Mouse (Mus musculus) heart, embryonic 14.5 days (tissue): ENCODE results near the gene Osbpl2. TPM values are rescaled to one million over a fixed set of nuclear protein-coding genes. Genes with fewer than 3 reads are reported as not detected.
A peak's percentile ranks its signal among the peaks of the same experiment; 100 is the strongest.

Source experiments
- ATAC-seq: fragments of 200-750 bp; cut with Nextera tagmentation; 2 replicates; pipeline ENCODE4 v1.8.0; 2017; ENCODE audit warnings: low read depth, moderate TSS enrichment; ENCODE audit not compliant: insufficient number of reproducible peaks, insufficient read depth, low FRiP score
- H3K27ac ChIP-seq, 2 experiments: fragments of 200-500 bp in 1 of 2; fragments of 300-500 bp in 1 of 2; sonication (generic) in 1 of 2; replicated peaks in 1 of 2; 2 replicates each; pipeline ENCODE4 v1.5.1; 2012 to 2014; ENCODE audit warnings: low read depth in 2 of 2, low read length in 2 of 2, control low read depth in 1 of 2, mild to moderate bottlenecking in 1 of 2, mixed read lengths in 1 of 2; ENCODE audit not compliant: control insufficient read depth in 1 of 2, insufficient read depth in 1 of 2
- H3K27me3 ChIP-seq: fragments of 300-500 bp; sonication (generic); 2 replicates; pipeline ENCODE4 v1.6.1; 2014; ENCODE audit warnings: mild to moderate bottlenecking, low read length, control low read depth; ENCODE audit not compliant: control insufficient read depth, insufficient read depth
- H3K36me3 ChIP-seq: fragments of 300-500 bp; sonication (generic); 2 replicates; pipeline ENCODE4 v1.6.1; 2014; ENCODE audit warnings: mild to moderate bottlenecking, control low read depth, low read length, mixed read lengths; ENCODE audit not compliant: control insufficient read depth, insufficient read depth
- H3K4me1 ChIP-seq, 2 experiments: fragments of 200-500 bp in 1 of 2; fragments of 300-500 bp in 1 of 2; sonication (generic) in 1 of 2; 2 replicates each; pipeline ENCODE4 v1.6.1; 2012 to 2014; ENCODE audit warnings: low read length in 2 of 2, control low read depth in 1 of 2, mixed read lengths in 1 of 2; ENCODE audit not compliant: control insufficient read depth in 2 of 2, insufficient read depth in 2 of 2
- H3K4me2 ChIP-seq: fragments of 300-500 bp; sonication (generic); 2 replicates; pipeline ENCODE4 v1.6.1; 2014; ENCODE audit warnings: mild to moderate bottlenecking, low read length
- H3K4me3 ChIP-seq, 2 experiments: fragments of 200-500 bp in 1 of 2; fragments of 300-500 bp in 1 of 2; sonication (generic) in 1 of 2; 2 replicates each; pipeline ENCODE4 v1.5.1; 2012 to 2014; ENCODE audit warnings: low read length in 2 of 2, mild to moderate bottlenecking in 2 of 2, control low read depth in 1 of 2, low read depth in 1 of 2, moderate library complexity in 1 of 2; ENCODE audit not compliant: control insufficient read depth in 1 of 2, insufficient read depth in 1 of 2
- H3K9ac ChIP-seq: fragments of 300-500 bp; sonication (generic); 2 replicates; pipeline ENCODE4 v1.6.1; 2014; ENCODE audit warnings: mild to moderate bottlenecking, low read length
- H3K9me3 ChIP-seq: fragments of 300-500 bp; sonication (generic); 2 replicates; pipeline ENCODE4 v1.6.1; 2016; ENCODE audit warnings: low read length, control low read depth; ENCODE audit not compliant: control insufficient read depth
- WGBS: fragments of 180-500 bp; shearing (Covaris S2); extraction: QIAGEN DNeasy Blood & Tissue Kit; methylation state at CpG from one replicate; pipeline ENCODE4 v1.1.7; 2014; 5-methylcytosine and 5-hydroxymethylcytosine counted together
- polyA plus RNA-seq: library from polyadenylated mRNA; unstranded; fragments of >200 nt; fragmentation: Nextera tagmentation; extraction: Ambion mirVana; gene quantifications from 2 replicates; pipeline ENCODE4 v1.2.1, GENCODE M21; 2014

The Osbpl2 gene
- polyA plus RNA-seq, 1 experiment from 2014 or later = 40.5 TPM

DNA sequence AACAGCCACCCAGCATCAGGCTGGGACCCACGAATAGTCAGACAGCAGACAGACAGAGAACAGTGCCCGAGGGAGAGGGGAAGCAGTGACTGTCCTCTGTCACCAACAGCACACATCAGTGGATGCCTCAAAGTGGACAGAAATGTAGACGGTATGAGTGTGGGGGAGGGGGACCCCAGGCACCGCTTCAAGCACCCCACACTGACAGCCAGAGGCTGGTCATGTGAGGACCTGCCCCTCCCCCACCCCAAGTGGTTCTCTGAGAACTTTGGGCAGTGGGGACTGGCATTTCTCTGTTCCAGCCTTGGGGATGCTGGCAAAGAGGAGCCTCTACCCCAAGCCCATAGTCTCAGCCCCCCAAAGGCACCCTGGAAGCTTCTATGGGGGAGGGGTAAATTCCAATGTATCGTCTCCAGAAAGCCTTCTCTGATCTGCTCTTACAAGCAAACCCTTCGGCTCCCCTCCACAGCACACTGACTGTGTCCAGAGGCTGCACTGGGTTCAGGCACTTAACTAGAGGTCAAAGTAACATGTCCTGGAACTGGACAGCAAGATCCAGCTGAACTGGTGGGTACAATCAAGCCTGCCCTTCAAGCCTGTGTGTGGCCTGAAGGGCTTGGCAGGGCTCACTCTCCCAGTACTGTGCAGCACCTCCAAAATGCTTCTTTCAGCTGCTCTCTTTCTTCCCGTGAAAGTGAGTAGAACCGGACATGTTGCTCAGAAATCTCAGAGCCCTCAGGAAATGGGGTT, 13.5 kb upstream of the Osbpl2 start:
- Histone ChIP-seq H3K4me2 (no peak overlapping the region), H3K9me3 (no peaks in the 10 kb centered on the region), H3K4me3 (no peak overlapping the region), H3K4me1 (peaks cover 6 to 15% of the 10 kb centered on the region in 2 experiments; a peak in 3 of 4 replicates), H3K9ac (no peak overlapping the region), H3K27ac (no peak overlapping the region), H3K27me3 (peaks cover 54% of the 10 kb centered on the region), H3K36me3 (no peaks in the 10 kb centered on the region)
- ATAC-seq = no peak
- WGBS = 29% methylated on average over 8 of the region's 8 CpGs

DNA sequence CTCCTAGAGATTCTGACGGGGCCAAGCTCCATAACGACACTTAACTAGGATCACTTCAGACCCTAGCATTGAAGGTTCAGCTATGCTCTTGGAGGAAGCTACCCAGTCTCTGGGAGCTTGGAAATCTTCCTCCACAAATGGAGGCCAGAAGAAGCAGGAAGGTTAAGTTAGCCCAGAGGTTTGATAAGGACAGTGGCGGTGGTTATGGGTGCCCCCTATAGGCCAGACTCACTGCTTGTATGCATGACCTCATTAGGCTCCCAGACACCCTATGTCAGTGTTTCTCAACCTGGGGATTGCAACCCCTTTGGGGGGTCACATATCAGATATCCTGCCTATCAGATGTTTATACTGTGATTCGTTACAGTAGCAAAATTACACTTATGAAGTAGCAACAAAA, 12.0 kb upstream of the Osbpl2 start:
- H3K9me3 ChIP-seq = no peaks in the 10 kb centered on the region
- H3K9ac ChIP-seq = no peak overlapping the region
- WGBS = 62% methylated on average over 4 of the region's 4 CpGs
- no peak overlapping the region for H3K4me3 ChIP-seq
- ATAC-seq = no peak
- peaks cover 39% of the 10 kb centered on the region for H3K27me3 ChIP-seq
- H3K27ac ChIP-seq = no peak overlapping the region
- H3K36me3 ChIP-seq = no peaks in the 10 kb centered on the region
- peaks cover 6 to 15% of the 10 kb centered on the region in 2 experiments; a peak in 3 of 4 replicates for H3K4me1 ChIP-seq
- no peak overlapping the region for H3K4me2 ChIP-seq

DNA sequence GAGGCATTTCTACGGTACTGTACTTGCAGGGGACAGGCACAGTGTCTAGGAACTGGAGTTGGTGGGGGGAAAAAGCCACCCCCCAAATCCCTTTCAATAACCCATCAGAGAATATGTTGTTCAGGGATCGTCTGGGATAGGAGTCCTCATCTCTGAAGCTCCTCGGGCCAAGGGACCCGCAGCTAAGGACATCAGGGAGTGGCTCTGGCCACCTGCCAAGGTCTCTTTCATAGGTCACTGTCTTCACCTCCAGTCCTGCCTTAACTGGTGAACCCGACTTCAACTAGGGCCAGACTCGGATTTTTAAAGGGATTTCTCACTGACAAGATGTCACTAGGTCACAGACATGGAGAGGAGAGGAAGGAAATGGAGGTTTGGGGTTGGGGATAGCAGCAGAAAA, 10.8 kb upstream of the Osbpl2 start:
- no peak overlapping the region for H3K9ac ChIP-seq
- WGBS = 46% methylated on average over 6 of the region's 6 CpGs
- no peak overlapping the region for H3K27ac ChIP-seq
- H3K4me2 ChIP-seq = no peak overlapping the region
- peaks cover 6 to 11% of the 10 kb centered on the region in 2 experiments; a peak in 3 of 4 replicates for H3K4me1 ChIP-seq
- H3K4me3 ChIP-seq = no peak overlapping the region
- peaks cover 27% of the 10 kb centered on the region for H3K27me3 ChIP-seq
- no peaks in the 10 kb centered on the region for H3K36me3 ChIP-seq
- ATAC-seq = no peak
- H3K9me3 ChIP-seq = no peaks in the 10 kb centered on the region

- Histone ChIP-seq H3K4me1 (peaks cover 29 to 39% of the 10 kb centered on the region in 2 experiments), H3K36me3 (no peaks in the 10 kb centered on the region), H3K27me3 (no peaks in the 10 kb centered on the region), H3K4me3 (no peak overlapping the region), H3K4me2 (no peak overlapping the region), H3K9ac (no peak overlapping the region), H3K27ac (peak overlapping the region in 1 of 2 experiments; percentile 74; a peak in 1 of 4 replicates), H3K9me3 (no peaks in the 10 kb centered on the region)
- no peak for ATAC-seq
- 59% methylated on average over 17 of the region's 17 CpGs for WGBS
Measured at GRCm38 (mm10) chr2:180113909-180114890, 4.9 kb upstream of the Osbpl2 start.

DNA sequence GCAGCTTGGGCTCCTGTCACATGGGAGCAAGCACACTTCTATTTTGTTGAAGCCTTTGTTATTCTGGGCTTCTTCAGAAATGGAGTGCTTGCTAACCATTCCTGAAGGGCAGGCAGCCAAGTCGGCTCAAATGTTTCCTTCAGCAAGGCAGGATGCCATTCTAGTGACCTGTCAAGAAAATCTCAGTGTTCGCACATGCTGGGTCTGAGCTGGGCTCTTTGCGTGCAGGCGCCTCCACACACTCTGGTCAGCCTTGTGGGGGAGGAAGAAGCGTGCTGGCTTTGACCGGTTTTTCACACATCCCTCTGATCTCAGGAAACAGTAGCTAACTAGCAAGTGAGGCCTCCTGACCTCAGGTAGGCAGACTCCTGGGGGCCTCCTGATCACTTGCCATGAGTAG, 3.8 kb upstream of the Osbpl2 start:
- no peaks in the 10 kb centered on the region for H3K27me3 ChIP-seq
- H3K4me2 ChIP-seq = no peak overlapping the region
- H3K9me3 ChIP-seq = no peaks in the 10 kb centered on the region
- WGBS = 6% methylated on average over 6 of the region's 6 CpGs
- H3K4me1 ChIP-seq = peaks cover 33 to 45% of the 10 kb centered on the region in 2 experiments
- peak overlapping the region; percentile 50 to 74 for H3K27ac ChIP-seq
- H3K36me3 ChIP-seq = no peaks in the 10 kb centered on the region
- peak overlapping the region; percentile 26 for H3K9ac ChIP-seq
- ATAC-seq = no peak
- H3K4me3 ChIP-seq = no peak overlapping the region

DNA sequence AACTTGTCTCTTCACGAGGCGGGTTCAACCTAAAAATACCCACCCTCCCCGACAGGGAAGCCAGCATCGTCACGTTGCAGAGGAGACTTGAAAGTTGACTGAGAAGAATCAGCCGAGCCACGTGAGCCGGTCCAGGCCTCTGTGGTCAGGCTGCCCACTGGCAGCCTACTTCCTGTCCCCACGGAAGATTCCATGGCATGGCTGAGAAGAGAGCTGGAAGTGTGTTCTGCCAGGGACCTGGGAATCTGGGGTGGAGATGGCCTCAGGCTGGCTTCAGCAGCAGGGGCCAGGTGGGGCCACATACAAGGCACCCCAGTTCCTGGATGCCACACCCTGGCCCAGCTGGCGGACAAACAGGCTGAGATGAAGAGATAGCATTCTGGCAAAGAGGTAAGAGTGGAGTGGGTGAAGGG, 3.0 kb upstream of the Osbpl2 start:
- H3K9ac ChIP-seq = peak overlapping the region; percentile 26; the same call in 1 of the 2 replicates
- peaks cover 33 to 49% of the 10 kb centered on the region in 2 experiments for H3K4me1 ChIP-seq
- WGBS = 25% methylated on average over 10 of the region's 10 CpGs

GRCm38 (mm10) chr2:180116741-180117484, 2.2 kb upstream of the Osbpl2 start:
- 67% methylated on average over 8 of the region's 8 CpGs for WGBS
- Histone ChIP-seq H3K9ac (no peak overlapping the region), H3K9me3 (no peaks in the 10 kb centered on the region), H3K27me3 (no peaks in the 10 kb centered on the region), H3K27ac (no peak overlapping the region), H3K36me3 (no peaks in the 10 kb centered on the region), H3K4me2 (no peak overlapping the region), H3K4me3 (no peak overlapping the region), H3K4me1 (peaks cover 33 to 49% of the 10 kb centered on the region in 2 experiments)
- no peak for ATAC-seq

More for the DNA sequence above, 3.0 kb upstream of the Osbpl2 start:
- no peaks in the 10 kb centered on the region for H3K27me3 ChIP-seq
- H3K4me2 ChIP-seq = no peak overlapping the region
- peak overlapping the region in 1 of 2 experiments; percentile 74; a peak in 2 of 4 replicates for H3K27ac ChIP-seq
- no peak for ATAC-seq
- no peaks in the 10 kb centered on the region for H3K9me3 ChIP-seq
- no peaks in the 10 kb centered on the region for H3K36me3 ChIP-seq
- H3K4me3 ChIP-seq = no peak overlapping the region
